Mouse (Mus musculus) ES-E14 (cell line): ENCODE results near the gene Atp8b3. TPM values are rescaled to one million over a fixed set of nuclear protein-coding genes. Genes with fewer than 3 reads are reported as not detected.

Source experiments
- DNase-seq: peaks from one replicate; pipeline ENCODE4 v3.0.0-alpha.2; 2013; ENCODE audit warnings: low read depth, low spot score
- H3K27ac ChIP-seq: 2 replicates; pipeline ENCODE4 v1.5.1; 2012; ENCODE audit warnings: low read depth, mild to moderate bottlenecking, low read length, moderate library complexity, mixed read lengths; ENCODE audit not compliant: poor library complexity, insufficient read depth, severe bottlenecking
- H3K36me3 ChIP-seq: 2 replicates; pipeline ENCODE4 v1.6.1; 2012; ENCODE audit warnings: mild to moderate bottlenecking, low read length, moderate library complexity, mixed read lengths; ENCODE audit not compliant: control insufficient read depth, poor library complexity, insufficient read depth, severe bottlenecking
- H3K4me1 ChIP-seq, 2 experiments: fragments of 150-350 bp in 1 of 2; sonication (generic) in 1 of 2; 2 replicates each; pipeline ENCODE4 v1.6.1; 2012; ENCODE audit warnings: low read length in 2 of 2, mild to moderate bottlenecking in 1 of 2, mixed read lengths in 1 of 2; ENCODE audit not compliant: control insufficient read depth in 2 of 2, insufficient read depth in 2 of 2, poor library complexity in 1 of 2
- H3K4me3 ChIP-seq, 2 experiments: fragments of 150-350 bp in 1 of 2; sonication (generic) in 1 of 2; 2 replicates each; pipeline ENCODE4 v1.5.1; 2012; ENCODE audit warnings: low read length in 2 of 2, low read depth in 1 of 2, mild to moderate bottlenecking in 1 of 2, mixed read lengths in 1 of 2; ENCODE audit not compliant: insufficient read depth in 1 of 2, poor library complexity in 1 of 2, severe bottlenecking in 1 of 2
- H3K9ac ChIP-seq: 2 replicates; pipeline ENCODE4 v1.6.1; 2012; ENCODE audit warnings: low read depth, mild to moderate bottlenecking, low read length, mixed read lengths; ENCODE audit not compliant: poor library complexity, insufficient read depth, severe bottlenecking
- H3K9me3 ChIP-seq: fragments of 150-350 bp; sonication (generic); 2 replicates; pipeline ENCODE4 v1.6.1; 2012; ENCODE audit warnings: low read depth, mild to moderate bottlenecking, low read length; ENCODE audit not compliant: control insufficient read depth, insufficient read depth
- CHD2 ChIP-seq: IDR thresholded peaks from 2 replicates; pipeline ENCODE4 v1.6.1; 2014; ENCODE audit warnings: mild to moderate bottlenecking, low read depth, low read length, inconsistent platforms
- HCFC1 ChIP-seq: IDR thresholded peaks from 2 replicates; pipeline ENCODE4 v1.6.1; 2012; ENCODE audit warnings: low read length, inconsistent platforms, borderline replicate concordance; ENCODE audit not compliant: insufficient read depth
- MAFK ChIP-seq: IDR thresholded peaks from 2 replicates; pipeline ENCODE4 v1.6.1; 2014; ENCODE audit warnings: mild to moderate bottlenecking, low read depth, low read length, inconsistent platforms; ENCODE audit not compliant: insufficient read depth
- ZC3H11A ChIP-seq: IDR thresholded peaks from 2 replicates; pipeline ENCODE4 v1.6.1; 2012; ENCODE audit warnings: low read depth, mild to moderate bottlenecking, inconsistent platforms, low read length, borderline replicate concordance
- ZNF384 ChIP-seq: IDR thresholded peaks from 2 replicates; pipeline ENCODE4 v1.6.1; 2012; ENCODE audit warnings: low read depth, low read length, inconsistent platforms
- in situ Hi-C, 2 experiments: fragments of 600-800 bp; cut with MboI; formaldehyde crosslinking; loops; one replicate each; pipeline ENCODE4 v1.15.1; 2025; ENCODE audit warnings: low sequenced_read_pairs in 2 of 2, inconsistent platforms in 1 of 2; ENCODE audit not compliant: unreplicated experiment in 2 of 2
- total RNA-seq: library from RNA; depleted of rRNA; stranded (reverse); fragments of 300-350 nt; gene quantifications from 2 replicates; pipeline ENCODE4 v1.2.3, GENCODE M21; 2012

Gene Atp8b3
- total RNA-seq, 1 experiment = 0.80 TPM

- Histone ChIP-seq H3K9me3 (no peaks in the 10 kb centered on the region), H3K36me3 (no peaks in the 10 kb centered on the region)
These were observed 15.6 kb downstream of the Atp8b3 start for GRCm38 (mm10) chr10:80523299-80523698.

GRCm38 (mm10) chr10:80519287-80519686 is 19.6 kb downstream of the Atp8b3 start:
- Histone ChIP-seq H3K9ac (no peak overlapping the region), H3K36me3 (no peaks in the 10 kb centered on the region)
- in situ Hi-C loops = no loop called here

More at GRCm38 (mm10) chr10:80523299-80523698, 15.6 kb downstream of the Atp8b3 start:
- Histone ChIP-seq H3K4me3 (no peak overlapping the region), H3K27ac (no peak overlapping the region), H3K4me1 (peaks cover 5 to 17% of the 10 kb centered on the region in 2 experiments; a peak in 2 of 4 replicates), H3K9ac (no peak overlapping the region)
- in situ Hi-C loops = no loop called here
- no peak for TF ChIP-seq MAFK
- TF ChIP-seq HCFC1 = no peak
- TF ChIP-seq CHD2 = no peak
- TF ChIP-seq ZNF384 = no peak
- TF ChIP-seq ZC3H11A = no peak
- no peak for DNase-seq

DNA sequence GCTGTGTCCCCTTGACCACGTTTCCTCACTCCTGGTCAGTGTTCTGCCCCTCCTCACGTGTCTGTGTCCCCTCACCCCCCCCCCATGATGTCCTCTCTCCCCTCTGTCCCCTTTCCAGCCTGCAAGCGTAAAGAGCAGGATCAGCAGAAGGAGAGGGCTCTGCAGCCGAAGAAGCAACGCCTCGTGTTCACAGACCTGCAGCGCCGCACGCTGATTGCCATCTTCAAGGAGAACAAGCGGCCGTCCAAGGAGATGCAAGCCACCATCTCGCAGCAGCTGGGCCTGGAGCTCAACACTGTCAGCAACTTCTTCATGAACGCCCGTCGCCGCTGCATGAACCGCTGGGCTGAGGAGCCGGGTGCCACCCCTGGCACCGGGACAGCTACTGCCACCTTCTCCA is 25.2 kb downstream of the Atp8b3 start:
- no peaks in the 10 kb centered on the region for H3K36me3 ChIP-seq
- no peak overlapping the region; the same call in 1 of the 2 replicates for H3K9ac ChIP-seq
- peak overlapping the region in 1 of 2 experiments; percentile 52; a peak in 2 of 4 replicates for H3K4me3 ChIP-seq
- no peaks in the 10 kb centered on the region for H3K9me3 ChIP-seq
- DNase-seq = no peak
- H3K4me1 ChIP-seq = peaks cover 3 to 14% of the 10 kb centered on the region in 2 experiments; a peak in 1 of 4 replicates
- TF ChIP-seq CHD2 (no peak), ZNF384 (no peak), MAFK (no peak), ZC3H11A (no peak), HCFC1 (no peak)
- in situ Hi-C loops = no loop called here
- H3K27ac ChIP-seq = no peak overlapping the region

More at GRCm38 (mm10) chr10:80519287-80519686, 19.6 kb downstream of the Atp8b3 start:
- no peak for DNase-seq
- Histone ChIP-seq H3K27ac (no peak overlapping the region), H3K9me3 (no peaks in the 10 kb centered on the region), H3K4me1 (peaks cover 0 to 6% of the 10 kb centered on the region in 2 experiments; a peak in 2 of 4 replicates), H3K4me3 (no peak overlapping the region)
- TF ChIP-seq ZC3H11A = no peak
- no peak for TF ChIP-seq CHD2
- TF ChIP-seq HCFC1 = no peak
- TF ChIP-seq ZNF384 = peak; percentile 99
- TF ChIP-seq MAFK = peak; percentile 40; the same call in 1 of the 2 replicates

- H3K4me3 ChIP-seq = no peak overlapping the region
- in situ Hi-C loops = no loop called here
- H3K27ac ChIP-seq = no peak overlapping the region
- DNase-seq = no peak
- H3K36me3 ChIP-seq = no peaks in the 10 kb centered on the region
- H3K4me1 ChIP-seq = peaks cover 3 to 14% of the 10 kb centered on the region in 2 experiments; a peak in 1 of 4 replicates
- no peak overlapping the region for H3K9ac ChIP-seq
- H3K9me3 ChIP-seq = no peaks in the 10 kb centered on the region
- TF ChIP-seq MAFK = no peak
- no peak for TF ChIP-seq CHD2
- TF ChIP-seq ZC3H11A = no peak
- no peak for TF ChIP-seq ZNF384
- no peak for TF ChIP-seq HCFC1
These were observed 28.7 kb downstream of the Atp8b3 start for GRCm38 (mm10) chr10:80510273-80510660.
